Mouse (Mus musculus) splenic B cell, adult 2 months (primary cell): ENCODE measurements around the gene Fkbp1b.
"Not testable (repeated sequence)": the region's sequence is repeated elsewhere in the genome, so short reads cannot be mapped to it uniquely, and the experiment has no call there.

Experiments used
- DNase-seq: peaks from one replicate; pipeline ENCODE4 v3.0.0-alpha.2; 2011; ENCODE audit warnings: low read depth, low spot score
- H3K27me3 ChIP-seq: 2 replicates; pipeline ENCODE4 v1.6.1; 2012; ENCODE audit warnings: mild to moderate bottlenecking, low read length, moderate library complexity, mixed read lengths; ENCODE audit not compliant: control insufficient read depth, poor library complexity, insufficient read depth, severe bottlenecking
- H3K36me3 ChIP-seq: 2 replicates; pipeline ENCODE4 v1.6.1; 2012; ENCODE audit warnings: mild to moderate bottlenecking, low read length, moderate library complexity, mixed read lengths; ENCODE audit not compliant: control insufficient read depth, poor library complexity, insufficient read depth, severe bottlenecking

The Fkbp1b gene

GRCm38 (mm10) chr12:4841392-4841887, at the start of gene Fkbp1b:
Gene Fkbp1b (minus strand): TSS chr12:4841591.
- peaks cover 4% of the 10 kb centered on the region for H3K27me3 ChIP-seq
- H3K36me3 ChIP-seq = no peaks in the 10 kb centered on the region
- peak; percentile 33 for DNase-seq

- H3K27me3 ChIP-seq = no peaks in the 10 kb centered on the region
These were observed 48.5 kb upstream of the Fkbp1b start for GRCm38 (mm10) chr12:4889891-4890290.

GRCm38 (mm10) chr12:4889251-4889650, 47.9 kb upstream of the Fkbp1b start:
- no peaks in the 10 kb centered on the region for H3K27me3 ChIP-seq
- peaks cover 8% of the 10 kb centered on the region; the same call in 1 of the 2 replicates for H3K36me3 ChIP-seq
- no peak for DNase-seq

More at GRCm38 (mm10) chr12:4889891-4890290, 48.5 kb upstream of the Fkbp1b start:
- H3K36me3 ChIP-seq = peaks cover 8% of the 10 kb centered on the region; the same call in 1 of the 2 replicates
- DNase-seq = no peak

GRCm38 (mm10) chr12:4888739-4889138, 47.3 kb upstream of the Fkbp1b start:
- Histone ChIP-seq H3K27me3 (no peaks in the 10 kb centered on the region), H3K36me3 (peaks cover 8% of the 10 kb centered on the region; the same call in 1 of the 2 replicates)
- DNase-seq = no peak

- not testable (repeated sequence) for H3K36me3 ChIP-seq, H3K27me3 ChIP-seq, DNase-seq
These were observed 45.2 kb upstream of the Fkbp1b start for GRCm38 (mm10) chr12:4886581-4886980.

- Histone ChIP-seq H3K27me3 (no peaks in the 10 kb centered on the region), H3K36me3 (peaks cover 5% of the 10 kb centered on the region)
- DNase-seq = peak; percentile 39
These were observed 43.7 kb upstream of the Fkbp1b start for GRCm38 (mm10) chr12:4885062-4885461.

- DNase-seq = no peak
- H3K36me3 ChIP-seq = peaks cover 3% of the 10 kb centered on the region
- no peaks in the 10 kb centered on the region for H3K27me3 ChIP-seq
These were observed 40.7 kb upstream of the Fkbp1b start for GRCm38 (mm10) chr12:4882086-4882485.

- H3K36me3 ChIP-seq = peaks cover 3% of the 10 kb centered on the region
- no peaks in the 10 kb centered on the region for H3K27me3 ChIP-seq
- DNase-seq = peak; percentile 40
These were observed 37.7 kb upstream of the Fkbp1b start for GRCm38 (mm10) chr12:4879048-4879447.

- Histone ChIP-seq H3K36me3 (peaks cover 3% of the 10 kb centered on the region), H3K27me3 (no peaks in the 10 kb centered on the region)
- no peak for DNase-seq
These were observed 36.9 kb upstream of the Fkbp1b start for GRCm38 (mm10) chr12:4878296-4878783.

- no peaks in the 10 kb centered on the region; the same call in 1 of the 2 replicates for H3K36me3 ChIP-seq
- H3K27me3 ChIP-seq = no peaks in the 10 kb centered on the region
- DNase-seq = no peak
These were observed 34.2 kb upstream of the Fkbp1b start for GRCm38 (mm10) chr12:4875623-4876022.

- Histone ChIP-seq H3K36me3 (no peaks in the 10 kb centered on the region; the same call in 1 of the 2 replicates), H3K27me3 (no peaks in the 10 kb centered on the region)
- DNase-seq = peak; percentile 51
These were observed 33.0 kb upstream of the Fkbp1b start, which contains the start of gene Mfsd2b for GRCm38 (mm10) chr12:4874161-4874927. Gene Mfsd2b (minus strand): TSS chr12:4874359.

- DNase-seq = no peak
- H3K27me3 ChIP-seq = no peaks in the 10 kb centered on the region
- no peaks in the 10 kb centered on the region; the same call in 1 of the 2 replicates for H3K36me3 ChIP-seq
These were observed 32.1 kb upstream of the Fkbp1b start for GRCm38 (mm10) chr12:4873531-4873930.

- Histone ChIP-seq H3K36me3 (no peaks in the 10 kb centered on the region), H3K27me3 (no peaks in the 10 kb centered on the region)
- no peak for DNase-seq
These were observed 31.6 kb upstream of the Fkbp1b start for GRCm38 (mm10) chr12:4872983-4873477.

GRCm38 (mm10) chr12:4872273-4872672, 30.9 kb upstream of the Fkbp1b start:
- H3K27me3 ChIP-seq = no peaks in the 10 kb centered on the region
- peak; percentile 16 for DNase-seq
- H3K36me3 ChIP-seq = no peaks in the 10 kb centered on the region

- Histone ChIP-seq H3K36me3 (no peaks in the 10 kb centered on the region), H3K27me3 (no peaks in the 10 kb centered on the region)
- DNase-seq = no peak
These were observed 29.9 kb upstream of the Fkbp1b start for GRCm38 (mm10) chr12:4871260-4871659.
